Mouse (Mus musculus): Measurements from ENCODE around the gene Pigo. TPM values are rescaled to one million over a fixed set of nuclear protein-coding genes. Genes with fewer than 3 reads are reported as not detected.

Pigo gene
- polyA plus RNA-seq, 1 experiment from 2014 or later = 17.3 TPM

DNA sequence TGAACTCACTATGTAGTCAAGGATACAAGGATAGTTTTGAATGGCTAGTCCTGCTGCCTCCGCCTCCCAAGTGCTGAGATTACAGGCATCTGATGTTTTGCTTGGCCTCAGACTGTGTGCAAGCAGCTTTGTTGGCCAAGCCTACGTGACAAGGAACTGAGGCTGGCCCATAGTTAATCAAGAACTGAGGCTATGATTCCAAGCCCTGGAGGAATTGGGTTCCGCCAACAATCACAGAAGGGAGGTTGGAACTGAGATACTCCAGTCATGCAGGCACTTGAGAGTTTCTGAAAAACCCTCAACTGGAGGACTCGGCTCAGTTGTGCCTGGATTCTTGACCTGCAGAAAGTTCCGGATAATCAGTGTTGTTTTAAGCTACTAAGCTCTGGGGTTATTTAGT is 32.0 kb upstream of the Pigo start:
- no peaks in the 10 kb centered on the region for H3K36me3 ChIP-seq (replicated peaks; ENCODE audit: control insufficient read depth, insufficient read depth, low read depth, low read length)

DNA sequence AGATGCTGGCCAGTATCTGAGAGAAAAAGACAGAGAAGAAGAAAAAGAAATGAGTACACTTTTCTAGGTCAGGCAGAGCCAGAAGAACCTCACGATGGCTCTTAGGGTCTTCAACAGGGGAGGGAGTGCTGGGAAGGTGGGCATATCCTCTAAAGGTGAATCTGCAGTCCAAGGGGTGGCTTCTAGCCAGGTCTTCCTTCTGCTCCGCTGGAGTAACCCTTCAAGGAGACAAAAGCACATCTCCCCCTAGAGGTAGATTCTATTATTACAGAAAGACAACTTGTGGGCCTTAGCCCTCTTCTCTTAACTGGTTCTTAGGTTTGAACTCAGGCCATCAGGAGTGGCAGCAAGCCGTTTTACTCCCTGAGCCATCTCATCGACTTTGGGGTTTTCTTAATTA is 27.0 kb upstream of the Pigo start:
- ATAC-seq (replicated peaks; ENCODE audit: insufficient number of reproducible peaks, low FRiP score, low TSS enrichment, low read depth) (no peak), DNase-seq (ENCODE audit: low spot score) (peak; percentile 86)
- Histone ChIP-seq H3K4me3 (ENCODE audit: low read depth, low read length) (no peak overlapping the region), H3K36me3 (replicated peaks; ENCODE audit: control insufficient read depth, insufficient read depth, low read depth, low read length) (no peaks in the 10 kb centered on the region), H3K9ac (replicated peaks; ENCODE audit: low read length) (no peak overlapping the region), H3K4me1 (ENCODE audit: control insufficient read depth, insufficient read depth, low read length) (no peaks in the 10 kb centered on the region), H3K4me2 (ENCODE audit: low read depth, low read length) (no peak overlapping the region), H3K9me3 (replicated peaks; ENCODE audit: control insufficient read depth, low read length) (no peaks in the 10 kb centered on the region), H3K27me3 (ENCODE audit: control insufficient read depth, insufficient read depth, low read length) (no peaks in the 10 kb centered on the region), H3K27ac (replicated peaks; ENCODE audit: low read depth, low read length) (no peak overlapping the region)
- WGBS = 10% methylated on average over 4 of the region's 4 CpGs

More for the DNA sequence above, 32.0 kb upstream of the Pigo start:
- no peak overlapping the region for H3K27ac ChIP-seq (replicated peaks; ENCODE audit: low read depth, low read length)
- H3K4me2 ChIP-seq (ENCODE audit: low read depth, low read length) = no peak overlapping the region
- 0 out of 2 replicates have a peak, but pooled peaks cover 2% of the 10 kb centered on the region for H3K4me1 ChIP-seq (ENCODE audit: control insufficient read depth, insufficient read depth, low read length)
- H3K27me3 ChIP-seq (ENCODE audit: control insufficient read depth, insufficient read depth, low read length) = peaks cover 6% of the 10 kb centered on the region
- ATAC-seq (replicated peaks; ENCODE audit: insufficient number of reproducible peaks, low FRiP score, low TSS enrichment, low read depth) (no peak), DNase-seq (ENCODE audit: low spot score) (no peak)
- 90% methylated on average over 5 of the region's 5 CpGs for WGBS
- no peak overlapping the region for H3K4me3 ChIP-seq (ENCODE audit: low read depth, low read length)
- H3K9ac ChIP-seq (replicated peaks; ENCODE audit: low read length) = no peak overlapping the region
- no peaks in the 10 kb centered on the region for H3K9me3 ChIP-seq (replicated peaks; ENCODE audit: control insufficient read depth, low read length)

DNA sequence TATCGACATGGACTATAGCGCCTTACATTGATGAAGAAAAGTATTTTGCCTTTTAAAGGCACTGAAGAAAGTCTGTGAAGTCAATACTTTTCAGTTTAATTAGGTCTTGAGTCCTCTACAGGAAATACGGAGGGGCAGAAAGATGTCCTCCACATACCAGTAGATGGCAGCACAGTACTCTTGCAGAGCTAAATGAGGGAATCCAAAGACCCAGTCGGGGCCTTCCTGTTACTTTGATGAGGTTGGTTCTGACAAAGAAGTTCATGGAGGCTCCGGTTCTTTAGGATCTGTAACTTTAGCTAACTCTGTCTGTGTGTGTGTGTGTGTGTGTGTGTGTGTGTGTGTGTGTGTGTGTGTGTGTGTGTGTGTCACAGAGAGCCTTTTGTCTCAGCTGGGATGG is 21.6 kb upstream of the Pigo start:
- Histone ChIP-seq H3K4me1 (ENCODE audit: control insufficient read depth, insufficient read depth, low read length) (peaks cover 5% of the 10 kb centered on the region; the same call in 1 of the 2 replicates), H3K36me3 (replicated peaks; ENCODE audit: control insufficient read depth, insufficient read depth, low read depth, low read length) (no peaks in the 10 kb centered on the region), H3K9me3 (replicated peaks; ENCODE audit: control insufficient read depth, low read length) (no peaks in the 10 kb centered on the region), H3K27ac (replicated peaks; ENCODE audit: low read depth, low read length) (no peak overlapping the region), H3K27me3 (ENCODE audit: control insufficient read depth, insufficient read depth, low read length) (no peaks in the 10 kb centered on the region), H3K4me2 (ENCODE audit: low read depth, low read length) (no peak overlapping the region), H3K9ac (replicated peaks; ENCODE audit: low read length) (no peak overlapping the region; the same call in 1 of the 2 replicates), H3K4me3 (ENCODE audit: low read depth, low read length) (no peak overlapping the region)
- ATAC-seq (replicated peaks; ENCODE audit: insufficient number of reproducible peaks, low FRiP score, low TSS enrichment, low read depth) (no peak), DNase-seq (ENCODE audit: low spot score) (peak; percentile 92)
- WGBS = 5% methylated on average over 5 of the region's 5 CpGs

DNA sequence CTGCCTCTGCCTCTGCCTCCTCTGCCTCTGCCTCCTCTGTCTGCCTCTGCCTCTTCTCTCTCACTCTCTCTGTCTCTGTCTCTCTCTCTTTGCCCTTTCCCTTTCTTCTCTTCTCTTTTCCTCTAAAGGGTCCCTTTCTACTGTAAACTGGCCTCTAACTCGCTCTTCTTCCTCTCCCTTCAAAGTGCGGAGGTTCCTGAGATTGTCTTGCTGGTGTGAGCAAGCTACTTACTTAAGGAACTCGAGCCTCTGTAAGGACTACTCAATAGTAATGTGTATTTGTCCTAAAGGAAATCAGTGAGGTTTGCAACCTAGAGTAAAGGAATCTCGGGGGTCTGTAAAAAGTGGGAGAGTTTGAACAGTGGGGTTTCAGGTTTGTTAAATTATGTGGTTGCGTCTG is 21.0 kb upstream of the Pigo start:
- no peaks in the 10 kb centered on the region for H3K36me3 ChIP-seq (replicated peaks; ENCODE audit: control insufficient read depth, insufficient read depth, low read depth, low read length)
- no peaks in the 10 kb centered on the region for H3K9me3 ChIP-seq (replicated peaks; ENCODE audit: control insufficient read depth, low read length)
- no peak for DNase-seq (ENCODE audit: low spot score)
- H3K4me3 ChIP-seq (ENCODE audit: low read depth, low read length) = no peak overlapping the region
- H3K4me1 ChIP-seq (ENCODE audit: control insufficient read depth, insufficient read depth, low read length) = peaks cover 5% of the 10 kb centered on the region; the same call in 1 of the 2 replicates
- no peak overlapping the region for H3K9ac ChIP-seq (replicated peaks; ENCODE audit: low read length)
- H3K4me2 ChIP-seq (ENCODE audit: low read depth, low read length) = no peak overlapping the region
- H3K27me3 ChIP-seq (ENCODE audit: control insufficient read depth, insufficient read depth, low read length) = no peaks in the 10 kb centered on the region
- no peak for ATAC-seq (replicated peaks; ENCODE audit: insufficient number of reproducible peaks, low FRiP score, low TSS enrichment, low read depth)
- WGBS = 61% methylated on average over 5 of the region's 5 CpGs
- no peak overlapping the region for H3K27ac ChIP-seq (replicated peaks; ENCODE audit: low read depth, low read length)

DNA sequence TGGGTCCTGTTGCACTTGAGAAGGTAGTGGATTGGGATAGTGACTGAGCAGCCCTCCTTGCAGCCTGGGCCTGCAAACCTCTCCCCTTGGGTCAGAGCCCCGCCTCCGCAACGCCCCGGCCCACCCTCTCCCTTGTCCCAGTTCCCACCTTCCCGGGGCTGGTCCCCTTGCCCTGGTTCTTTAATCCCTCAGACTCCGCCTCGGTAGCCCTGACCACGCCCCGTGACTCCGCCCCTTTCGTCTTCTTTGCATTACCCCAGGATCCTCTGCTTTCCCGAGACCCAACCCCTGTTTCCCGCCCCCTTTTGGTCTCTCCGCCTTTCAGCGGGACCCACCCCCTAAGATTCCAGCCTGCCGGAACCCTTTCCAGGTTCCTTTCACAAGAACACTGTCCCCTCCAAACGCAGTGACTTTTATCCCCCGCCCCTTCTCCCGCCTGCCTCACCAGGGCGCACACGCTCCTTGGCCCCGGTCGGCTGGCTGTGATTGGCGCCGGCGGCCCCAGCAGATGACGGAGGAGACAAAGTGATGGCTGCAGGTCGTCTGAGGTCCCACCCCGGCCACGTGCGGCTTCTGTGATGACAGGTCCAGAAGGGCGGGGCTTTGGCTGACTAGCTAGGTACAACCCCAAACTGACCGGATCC is 20.2 kb upstream of the Pigo start, which contains the start of gene Fam214b:
TSS of gene Fam214b (minus strand) at position 562 of the 644 bp plus-strand sequence.
- H3K9ac ChIP-seq (replicated peaks; ENCODE audit: low read length) = peak within 1 kb of the TSS; percentile 50
- DNase-seq (ENCODE audit: low spot score) (peak; percentile 99), ATAC-seq (replicated peaks; ENCODE audit: insufficient number of reproducible peaks, low FRiP score, low TSS enrichment, low read depth) (peak; percentile 92)
- under 1% methylated on average over 33 of the region's 33 CpGs for WGBS
- H3K4me2 ChIP-seq (ENCODE audit: low read depth, low read length) = peak within 1 kb of the TSS; percentile 79
- no peaks in the 10 kb centered on the region for H3K9me3 ChIP-seq (replicated peaks; ENCODE audit: control insufficient read depth, low read length)
- H3K27ac ChIP-seq (replicated peaks; ENCODE audit: low read depth, low read length) = peak within 1 kb of the TSS; percentile 53
- H3K27me3 ChIP-seq (ENCODE audit: control insufficient read depth, insufficient read depth, low read length) = no peaks in the 10 kb centered on the region
- H3K4me1 ChIP-seq (ENCODE audit: control insufficient read depth, insufficient read depth, low read length) = peaks cover 5% of the 10 kb centered on the region; the same call in 1 of the 2 replicates
- peak within 1 kb of the TSS; percentile 45 for H3K4me3 ChIP-seq (ENCODE audit: low read depth, low read length)
- no peaks in the 10 kb centered on the region for H3K36me3 ChIP-seq (replicated peaks; ENCODE audit: control insufficient read depth, insufficient read depth, low read depth, low read length)

DNA sequence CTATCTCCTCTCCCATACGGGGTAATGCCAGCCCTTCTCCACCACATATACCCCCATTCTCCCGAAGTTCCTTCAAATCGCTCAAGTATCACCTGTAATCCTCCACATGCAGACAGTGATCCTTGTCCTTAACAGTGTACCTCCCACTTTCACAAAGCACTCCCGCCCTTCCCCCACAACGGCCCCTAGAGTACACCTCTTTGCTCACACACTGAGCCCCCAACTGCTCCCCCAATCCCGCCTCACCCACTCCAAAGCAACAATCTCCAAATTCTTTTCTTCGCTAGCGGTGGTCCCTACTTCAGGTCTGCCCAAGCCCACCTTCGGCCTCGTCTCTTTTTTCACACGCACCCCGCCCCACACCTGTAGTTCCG is 19.7 kb upstream of the Pigo start:
- ATAC-seq (replicated peaks; ENCODE audit: insufficient number of reproducible peaks, low FRiP score, low TSS enrichment, low read depth) (peak; percentile 12), DNase-seq (ENCODE audit: low spot score) (no peak)
- 8% methylated on average over 13 of the region's 13 CpGs for WGBS
- peak overlapping the region; percentile 45 for H3K4me3 ChIP-seq (ENCODE audit: low read depth, low read length)
- peak overlapping the region; percentile 79 for H3K4me2 ChIP-seq (ENCODE audit: low read depth, low read length)
- no peaks in the 10 kb centered on the region for H3K9me3 ChIP-seq (replicated peaks; ENCODE audit: control insufficient read depth, low read length)
- peak overlapping the region; percentile 41 for H3K9ac ChIP-seq (replicated peaks; ENCODE audit: low read length)
- peaks cover 5% of the 10 kb centered on the region; the same call in 1 of the 2 replicates for H3K4me1 ChIP-seq (ENCODE audit: control insufficient read depth, insufficient read depth, low read length)
- H3K27ac ChIP-seq (replicated peaks; ENCODE audit: low read depth, low read length) = peak overlapping the region; percentile 53; the same call in 1 of the 2 replicates
- H3K27me3 ChIP-seq (ENCODE audit: control insufficient read depth, insufficient read depth, low read length) = no peaks in the 10 kb centered on the region
- H3K36me3 ChIP-seq (replicated peaks; ENCODE audit: control insufficient read depth, insufficient read depth, low read depth, low read length) = no peaks in the 10 kb centered on the region

DNA sequence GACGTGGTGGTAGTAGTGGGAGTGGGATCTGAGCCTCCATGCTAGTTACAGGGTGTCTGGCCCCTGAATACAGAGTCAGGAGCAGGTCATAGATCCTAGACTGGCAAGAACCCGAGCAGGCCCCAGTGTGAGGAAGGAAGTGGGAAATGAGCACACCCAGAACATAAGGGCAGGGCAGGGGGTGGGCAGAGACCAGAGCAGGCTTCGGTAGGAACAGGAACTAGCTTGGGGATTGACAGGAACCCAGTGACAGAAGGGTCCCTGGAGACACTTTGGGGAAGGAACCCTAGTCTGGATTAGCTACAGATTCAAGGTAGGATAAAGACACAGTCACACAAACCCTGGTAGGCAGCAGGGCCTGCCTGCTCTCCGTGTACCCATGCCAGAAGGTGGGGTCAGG is 19.1 kb upstream of the Pigo start:
- 30% methylated on average over 4 of the region's 4 CpGs for WGBS
- Histone ChIP-seq H3K4me3 (ENCODE audit: low read depth, low read length) (peak overlapping the region; percentile 45), H3K36me3 (replicated peaks; ENCODE audit: control insufficient read depth, insufficient read depth, low read depth, low read length) (no peaks in the 10 kb centered on the region), H3K4me2 (ENCODE audit: low read depth, low read length) (peak overlapping the region; percentile 79), H3K9me3 (replicated peaks; ENCODE audit: control insufficient read depth, low read length) (no peaks in the 10 kb centered on the region), H3K9ac (replicated peaks; ENCODE audit: low read length) (peak overlapping the region; percentile 41), H3K27ac (replicated peaks; ENCODE audit: low read depth, low read length) (peak overlapping the region; percentile 53), H3K4me1 (ENCODE audit: control insufficient read depth, insufficient read depth, low read length) (peaks cover 5% of the 10 kb centered on the region; the same call in 1 of the 2 replicates), H3K27me3 (ENCODE audit: control insufficient read depth, insufficient read depth, low read length) (no peaks in the 10 kb centered on the region)
- ATAC-seq (replicated peaks; ENCODE audit: insufficient number of reproducible peaks, low FRiP score, low TSS enrichment, low read depth) (no peak), DNase-seq (ENCODE audit: low spot score) (no peak)

DNA sequence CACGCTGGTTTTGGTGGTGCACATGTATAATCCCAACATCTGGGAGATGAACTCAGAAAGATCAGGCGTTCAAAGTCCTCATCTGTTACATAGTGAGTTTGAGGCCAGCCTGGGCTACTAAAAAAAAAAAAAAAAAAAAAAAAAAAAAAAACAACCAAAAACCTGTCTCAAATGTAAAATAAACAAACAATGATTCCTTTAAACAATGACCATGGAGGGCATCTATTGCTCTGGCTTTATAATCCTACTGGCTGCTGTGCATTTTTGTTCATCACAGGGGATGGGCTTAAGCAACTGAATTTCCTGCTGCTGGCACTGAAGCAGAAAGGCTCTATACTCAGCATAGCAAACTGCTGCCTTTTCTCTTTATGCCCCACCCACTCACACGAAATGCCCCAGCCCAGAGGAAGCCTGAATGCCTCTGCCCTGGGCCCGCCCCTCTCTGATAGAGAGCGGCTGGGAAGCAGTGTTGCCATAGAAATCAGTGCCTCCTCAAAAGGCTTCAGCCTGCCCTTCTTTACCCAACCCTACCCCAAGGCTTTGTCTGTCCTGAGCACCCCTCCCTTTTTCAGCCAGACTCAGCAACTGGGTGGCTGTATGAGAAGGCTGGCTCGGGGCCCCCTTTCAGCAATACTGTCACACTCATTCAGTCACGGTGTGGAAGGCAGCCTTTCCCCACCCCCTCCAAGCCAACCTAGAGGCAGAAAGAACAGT is 18.2 kb upstream of the Pigo start:
- H3K27me3 ChIP-seq (ENCODE audit: control insufficient read depth, insufficient read depth, low read length) = no peaks in the 10 kb centered on the region
- H3K36me3 ChIP-seq (replicated peaks; ENCODE audit: control insufficient read depth, insufficient read depth, low read depth, low read length) = no peaks in the 10 kb centered on the region
- DNase-seq (ENCODE audit: low spot score) = peak; percentile 82
- no peak overlapping the region for H3K4me3 ChIP-seq (ENCODE audit: low read depth, low read length)
- peak overlapping the region; percentile 79 for H3K4me2 ChIP-seq (ENCODE audit: low read depth, low read length)
- no peak overlapping the region; the same call in 1 of the 2 replicates for H3K9ac ChIP-seq (replicated peaks; ENCODE audit: low read length)
- peaks cover 9% of the 10 kb centered on the region; the same call in 1 of the 2 replicates for H3K4me1 ChIP-seq (ENCODE audit: control insufficient read depth, insufficient read depth, low read length)
- H3K27ac ChIP-seq (replicated peaks; ENCODE audit: low read depth, low read length) = peak overlapping the region; percentile 53
- peak; percentile 45 for ATAC-seq (replicated peaks; ENCODE audit: insufficient number of reproducible peaks, low FRiP score, low TSS enrichment, low read depth)
- no peaks in the 10 kb centered on the region for H3K9me3 ChIP-seq (replicated peaks; ENCODE audit: control insufficient read depth, low read length)
- 17% methylated on average over 7 of the region's 7 CpGs for WGBS

All from embryonic facial prominence, embryonic 11.5 days (tissue).